Mouse (Mus musculus) thymus, adult 2 months (tissue): ENCODE measurements around the gene Glycam1.

Source experiments
- CTCF ChIP-seq: fragments of 200-500 bp; IDR thresholded peaks from 2 replicates; pipeline ENCODE4 v1.5.1; 2012; ENCODE audit warnings: mild to moderate bottlenecking, control low read depth, low read length, moderate library complexity, borderline replicate concordance; ENCODE audit not compliant: control insufficient read depth, poor library complexity, insufficient read depth; ENCODE audit errors: extremely low read depth
- POLR2A ChIP-seq: fragments of 200-500 bp; IDR thresholded peaks from 2 replicates; pipeline ENCODE4 v1.6.1; 2012; ENCODE audit warnings: mild to moderate bottlenecking, low read length, control low read depth, moderate library complexity; ENCODE audit not compliant: control insufficient read depth, poor library complexity, insufficient read depth; ENCODE audit errors: extremely low read depth

DNA sequence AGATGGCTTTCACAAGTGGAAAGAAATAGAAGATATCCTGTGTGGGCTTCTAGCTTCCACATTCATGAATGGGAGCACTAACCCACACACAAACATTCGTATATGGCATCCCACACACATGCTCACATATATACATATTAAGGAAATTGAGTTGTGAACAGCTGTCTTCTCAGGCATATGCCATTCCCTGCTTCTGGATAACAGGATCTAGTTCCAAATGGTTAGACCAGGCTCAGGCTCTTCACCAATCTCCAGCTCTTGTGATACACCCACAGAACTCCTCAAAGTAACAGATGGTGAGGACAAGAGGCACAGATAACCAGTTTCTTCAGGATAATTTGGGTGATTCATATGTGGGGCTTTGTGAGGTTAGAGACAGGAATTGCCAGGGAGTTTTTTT, 39.6 kb upstream of the Glycam1 start:
- TF ChIP-seq CTCF = no peak
- no peak for TF ChIP-seq POLR2A
